Mouse (Mus musculus): ENCODE data around the gene Ppp1r15a. TPM values are rescaled to one million over a fixed set of nuclear protein-coding genes. Genes with fewer than 3 reads are reported as not detected.
"Not testable (repeated sequence)": the region's sequence is repeated elsewhere in the genome, so short reads cannot be mapped to it uniquely, and the experiment has no call there.

The Ppp1r15a gene
- polyA plus RNA-seq, 1 experiment from 2014 or later = 22.9 TPM

GRCm38 (mm10) chr7:45549641-45550436 lies 23.8 kb upstream of the Ppp1r15a start:
- Histone ChIP-seq H3K27ac (no peak overlapping the region), H3K9me3 (no peaks in the 10 kb centered on the region), H3K4me1 (0 out of 2 replicates have a peak, but pooled peaks cover 5% of the 10 kb centered on the region), H3K4me3 (no peak overlapping the region), H3K27me3 (no peaks in the 10 kb centered on the region), H3K4me2 (no peak overlapping the region), H3K9ac (no peak overlapping the region), H3K36me3 (no peaks in the 10 kb centered on the region)
- no peak for ATAC-seq (ENCODE audit: insufficient number of reproducible peaks, insufficient read depth, low FRiP score, low TSS enrichment, low read depth)
- WGBS = 85% methylated on average over 16 of the region's 16 CpGs

DNA sequence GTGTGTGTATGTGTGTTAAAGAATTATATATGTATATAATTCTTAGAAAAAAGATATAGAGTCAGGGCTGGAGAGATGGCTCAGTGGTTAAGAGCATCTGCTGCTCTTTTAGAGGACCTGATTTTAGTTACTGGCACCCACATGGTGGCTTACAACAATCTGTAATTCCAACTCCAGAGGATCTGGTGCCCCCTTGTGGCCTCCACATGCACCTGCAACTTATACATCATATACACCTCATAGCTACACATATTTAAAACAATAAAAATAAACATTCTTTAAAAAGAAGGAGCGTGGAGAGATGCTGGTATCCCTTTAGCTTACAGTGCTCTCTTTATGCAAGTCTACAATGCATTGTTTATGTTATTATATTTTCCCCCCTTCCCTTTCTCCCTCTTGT lies 18.5 kb upstream of the Ppp1r15a start:
- Histone ChIP-seq H3K27me3 (no peaks in the 10 kb centered on the region), H3K4me3 (no peak overlapping the region), H3K4me1 (no peaks in the 10 kb centered on the region), H3K4me2 (no peak overlapping the region), H3K9ac (no peak overlapping the region), H3K27ac (no peak overlapping the region), H3K9me3 (no peaks in the 10 kb centered on the region), H3K36me3 (no peaks in the 10 kb centered on the region)
- 83% methylated on average over 1 of the region's 1 CpGs for WGBS
- no peak for ATAC-seq (ENCODE audit: insufficient number of reproducible peaks, insufficient read depth, low FRiP score, low TSS enrichment, low read depth)

- Histone ChIP-seq H3K36me3 (no peaks in the 10 kb centered on the region), H3K27me3 (peaks cover 4% of the 10 kb centered on the region), H3K27ac (no peak overlapping the region), H3K4me3 (no peak overlapping the region), H3K9ac (no peak overlapping the region), H3K9me3 (no peaks in the 10 kb centered on the region), H3K4me1 (peaks cover 8% of the 10 kb centered on the region), H3K4me2 (no peak overlapping the region)
- no peak for ATAC-seq (ENCODE audit: insufficient number of reproducible peaks, insufficient read depth, low FRiP score, low TSS enrichment, low read depth)
- WGBS = 65% methylated on average over 2 of the region's 2 CpGs
These were observed 14.1 kb upstream of the Ppp1r15a start for GRCm38 (mm10) chr7:45540213-45540612.

- H3K27me3 ChIP-seq = peaks cover 4% of the 10 kb centered on the region
- ATAC-seq (ENCODE audit: insufficient number of reproducible peaks, insufficient read depth, low FRiP score, low TSS enrichment, low read depth) = no peak
- peak overlapping the region; percentile 82; the same call in 1 of the 2 replicates for H3K4me2 ChIP-seq
- H3K4me1 ChIP-seq = peaks cover 8% of the 10 kb centered on the region
- no peak overlapping the region for H3K4me3 ChIP-seq
- no peak overlapping the region for H3K27ac ChIP-seq
- 83% methylated on average over 3 of the region's 3 CpGs for WGBS
- H3K9me3 ChIP-seq = no peaks in the 10 kb centered on the region
- no peaks in the 10 kb centered on the region for H3K36me3 ChIP-seq
- H3K9ac ChIP-seq = 0 out of 2 replicates have a peak overlapping the region, but pooled peaks have one; percentile 67
These were observed 13.0 kb upstream of the Ppp1r15a start for GRCm38 (mm10) chr7:45539095-45539494.

GRCm38 (mm10) chr7:45538163-45539041 lies 12.3 kb upstream of the Ppp1r15a start:
- no peak overlapping the region for H3K27ac ChIP-seq
- WGBS = 3% methylated on average over 29 of the region's 29 CpGs
- ATAC-seq (ENCODE audit: insufficient number of reproducible peaks, insufficient read depth, low FRiP score, low TSS enrichment, low read depth) = peak; percentile 67

DNA sequence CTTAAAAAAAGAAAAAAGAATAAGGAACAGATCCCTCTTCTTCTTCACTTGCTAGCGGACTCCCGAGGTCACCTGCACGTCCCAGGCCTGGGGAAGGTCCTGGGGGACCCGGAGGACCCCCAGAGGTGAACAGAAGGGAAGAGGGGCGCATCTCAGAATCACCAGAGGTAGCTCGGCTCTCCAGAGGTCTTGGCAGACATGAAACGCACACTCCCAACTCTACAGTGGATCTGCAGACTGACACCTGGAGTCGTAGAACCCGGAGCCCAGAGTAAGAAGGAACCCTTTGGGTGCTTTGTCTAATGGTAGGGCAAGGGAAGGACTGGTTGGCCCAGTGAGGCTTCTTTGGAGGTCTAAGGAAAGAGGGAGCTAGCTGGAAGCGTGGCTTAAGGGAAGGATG lies 11.5 kb upstream of the Ppp1r15a start:
- H3K27ac ChIP-seq = no peak overlapping the region
- peak overlapping the region; percentile 82 for H3K4me2 ChIP-seq
- no peaks in the 10 kb centered on the region for H3K9me3 ChIP-seq
- WGBS = 83% methylated on average over 10 of the region's 10 CpGs
- H3K4me1 ChIP-seq = peaks cover 8% of the 10 kb centered on the region
- H3K4me3 ChIP-seq = peak overlapping the region; percentile 50
- peaks cover 4% of the 10 kb centered on the region for H3K27me3 ChIP-seq
- no peak for ATAC-seq (ENCODE audit: insufficient number of reproducible peaks, insufficient read depth, low FRiP score, low TSS enrichment, low read depth)
- no peak overlapping the region; the same call in 1 of the 2 replicates for H3K9ac ChIP-seq
- H3K36me3 ChIP-seq = no peaks in the 10 kb centered on the region

More at GRCm38 (mm10) chr7:45538163-45539041, 12.3 kb upstream of the Ppp1r15a start:
- Histone ChIP-seq H3K4me2 (peak overlapping the region; percentile 82), H3K9me3 (no peaks in the 10 kb centered on the region), H3K27me3 (peaks cover 4% of the 10 kb centered on the region), H3K4me1 (peaks cover 8% of the 10 kb centered on the region), H3K9ac (peak overlapping the region; percentile 67), H3K4me3 (peak overlapping the region; percentile 50), H3K36me3 (no peaks in the 10 kb centered on the region)

- H3K4me2 ChIP-seq = no peak overlapping the region
- H3K36me3 ChIP-seq = no peaks in the 10 kb centered on the region
- H3K9ac ChIP-seq = no peak overlapping the region
- 51% methylated on average over 1 of the region's 1 CpGs for WGBS
- H3K9me3 ChIP-seq = no peaks in the 10 kb centered on the region
- H3K4me3 ChIP-seq = no peak overlapping the region
- no peak overlapping the region for H3K27ac ChIP-seq
- peaks cover 8% of the 10 kb centered on the region for H3K4me1 ChIP-seq
- no peak for ATAC-seq (ENCODE audit: insufficient number of reproducible peaks, insufficient read depth, low FRiP score, low TSS enrichment, low read depth)
- H3K27me3 ChIP-seq = peaks cover 4% of the 10 kb centered on the region
These were observed 9.6 kb upstream of the Ppp1r15a start for GRCm38 (mm10) chr7:45535676-45536075.

GRCm38 (mm10) chr7:45530643-45531042 lies 4.6 kb upstream of the Ppp1r15a start:
- Histone ChIP-seq H3K4me3 (no peak overlapping the region), H3K9me3 (no peaks in the 10 kb centered on the region), H3K27ac (0 out of 2 replicates have a peak overlapping the region, but pooled peaks have one; percentile 4), H3K4me1 (peaks cover 13% of the 10 kb centered on the region), H3K36me3 (no peaks in the 10 kb centered on the region), H3K9ac (no peak overlapping the region), H3K4me2 (peak overlapping the region; percentile 17; the same call in 1 of the 2 replicates), H3K27me3 (no peaks in the 10 kb centered on the region)
- WGBS = 69% methylated on average over 2 of the region's 2 CpGs
- no peak for ATAC-seq (ENCODE audit: insufficient number of reproducible peaks, insufficient read depth, low FRiP score, low TSS enrichment, low read depth)

DNA sequence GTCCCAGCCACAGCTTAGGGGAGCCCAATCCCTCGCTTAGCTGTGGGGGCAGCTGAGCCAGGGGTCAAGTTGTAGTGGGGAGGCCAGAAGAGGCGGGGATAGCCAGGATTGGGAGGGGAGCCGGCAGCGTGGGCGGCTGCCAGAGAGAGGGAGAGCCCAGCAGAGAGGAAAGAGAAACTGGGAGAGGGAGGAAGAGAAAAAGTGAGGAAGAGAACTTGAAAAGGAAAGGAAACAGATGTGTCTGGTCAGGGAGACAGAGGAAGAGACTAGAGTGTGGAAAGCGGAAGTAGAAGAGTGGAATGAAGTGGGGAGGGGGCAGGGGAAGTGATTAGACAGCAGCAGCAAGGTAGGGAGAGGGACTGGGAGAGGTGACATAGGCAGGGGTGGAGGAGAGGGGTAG lies 3.4 kb upstream of the Ppp1r15a start:
- Histone ChIP-seq H3K9ac (0 out of 2 replicates have a peak overlapping the region, but pooled peaks have one; percentile 55), H3K27ac (no peak overlapping the region), H3K36me3 (no peaks in the 10 kb centered on the region), H3K9me3 (no peaks in the 10 kb centered on the region), H3K4me1 (peaks cover 25% of the 10 kb centered on the region), H3K27me3 (no peaks in the 10 kb centered on the region), H3K4me2 (no peak overlapping the region), H3K4me3 (no peak overlapping the region)
- no peak for ATAC-seq (ENCODE audit: insufficient number of reproducible peaks, insufficient read depth, low FRiP score, low TSS enrichment, low read depth)
- WGBS = 13% methylated on average over 6 of the region's 6 CpGs

- H3K9me3 ChIP-seq; H3K27me3 ChIP-seq; H3K4me3 ChIP-seq; ATAC-seq (ENCODE audit: insufficient number of reproducible peaks, insufficient read depth, low FRiP score, low TSS enrichment, low read depth); H3K4me2 ChIP-seq; H3K9ac ChIP-seq: not testable (repeated sequence)
- 91% methylated on average over 6 of the region's 6 CpGs for WGBS
- H3K36me3 ChIP-seq = peaks cover 17% of the 10 kb centered on the region
- peak overlapping the region; percentile 82; the same call in 1 of the 2 replicates for H3K27ac ChIP-seq
- H3K4me1 ChIP-seq = peaks cover 42% of the 10 kb centered on the region
These were observed 1.1 kb upstream of the Ppp1r15a start for GRCm38 (mm10) chr7:45527169-45527568.

DNA sequence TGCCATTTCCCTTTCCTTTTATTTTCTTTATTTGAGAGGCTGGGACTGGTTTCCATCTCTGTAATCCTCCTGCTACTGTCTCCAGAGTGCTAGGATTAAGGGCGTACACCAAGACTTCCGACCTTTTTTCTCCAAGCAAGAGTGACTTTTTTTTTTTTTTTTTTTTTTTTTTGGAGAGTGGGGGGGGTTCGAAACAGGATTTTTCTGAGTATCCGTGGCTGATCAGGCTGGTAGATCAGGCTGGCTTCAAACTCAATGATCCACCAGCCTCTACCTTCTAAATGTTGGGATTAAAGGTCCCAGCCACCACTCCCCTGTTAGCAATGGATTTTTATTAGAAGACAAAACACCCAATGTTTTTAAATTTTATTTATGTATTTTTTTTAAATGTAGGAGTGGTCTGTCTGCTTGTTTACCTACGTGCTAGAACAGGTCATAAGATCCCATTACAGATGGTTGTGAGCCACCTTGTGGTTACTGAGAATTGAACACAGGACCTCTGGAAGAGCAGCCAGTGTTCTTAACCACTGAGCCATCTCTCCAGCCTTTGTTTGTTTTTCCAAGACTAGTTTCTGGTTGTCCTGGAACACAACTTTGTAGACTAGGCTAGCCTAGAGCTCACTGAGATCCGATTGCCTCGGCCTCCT lies 529 bp upstream of the Ppp1r15a start:
- Histone ChIP-seq H3K27me3 (no peaks in the 10 kb centered on the region), H3K36me3 (peaks cover 17% of the 10 kb centered on the region), H3K4me2 (peak overlapping the region; percentile 82), H3K4me1 (peaks cover 42% of the 10 kb centered on the region), H3K9ac (peak overlapping the region; percentile 89), H3K9me3 (no peaks in the 10 kb centered on the region), H3K4me3 (peak overlapping the region; percentile 83), H3K27ac (peak overlapping the region; percentile 82)
- no peak for ATAC-seq (ENCODE audit: insufficient number of reproducible peaks, insufficient read depth, low FRiP score, low TSS enrichment, low read depth)
- WGBS = 21% methylated on average over 7 of the region's 7 CpGs

Data from embryonic facial prominence, embryonic 13.5 days (tissue).